Mouse (Mus musculus): ENCODE measurements around the gene Syne2. TPM values are rescaled to one million over a fixed set of nuclear protein-coding genes. Genes with fewer than 3 reads are reported as not detected.

Gene Syne2
- total RNA-seq, 2 experiments from 2014 or later, result 33.4 to 40.0 TPM

GRCm38 (mm10) chr12:76085956-76086905 lies 268.3 kb downstream of the Syne2 start:
- no peak for DNase-seq
- intact Hi-C loops (cut with DNase I), result no loop called here

- DNase-seq, result no peak
- intact Hi-C loops (cut with DNase I), result no loop called here
Measured at GRCm38 (mm10) chr12:76087025-76087424, 269.1 kb downstream of the Syne2 start.

GRCm38 (mm10) chr12:76092789-76093466 lies 275.0 kb downstream of the Syne2 start:
- no peak for DNase-seq
- intact Hi-C loops (cut with DNase I), result no loop called here

- intact Hi-C loops (cut with DNase I), result no loop called here
- no peak for DNase-seq
Measured at GRCm38 (mm10) chr12:76093613-76094588, 276.0 kb downstream of the Syne2 start.

- intact Hi-C loops (cut with DNase I), result no loop called here
Measured at GRCm38 (mm10) chr12:76095117-76096035, 277.4 kb downstream of the Syne2 start.

GRCm38 (mm10) chr12:76102621-76103020 lies 284.7 kb downstream of the Syne2 start:
- DNase-seq, result no peak
- intact Hi-C loops (cut with DNase I), result no loop called here

More at GRCm38 (mm10) chr12:76095117-76096035, 277.4 kb downstream of the Syne2 start:
- DNase-seq, result no peak

- intact Hi-C loops (cut with DNase I), result no loop called here
Measured at GRCm38 (mm10) chr12:76104596-76105351, 286.8 kb downstream of the Syne2 start.

GRCm38 (mm10) chr12:76109646-76110405 lies 291.9 kb downstream of the Syne2 start:
- intact Hi-C loops (cut with DNase I), result no loop called here
- DNase-seq, result no peak

More at GRCm38 (mm10) chr12:76104596-76105351, 286.8 kb downstream of the Syne2 start:
- peak; percentile 59 to 70 for DNase-seq

GRCm38 (mm10) chr12:76111046-76111445 lies 293.1 kb downstream of the Syne2 start:
- intact Hi-C loops (cut with DNase I), result no loop called here
- DNase-seq, result no peak

- no peak for DNase-seq
- intact Hi-C loops (cut with DNase I), result no loop called here
Measured at GRCm38 (mm10) chr12:76116577-76116976, 298.6 kb downstream of the Syne2 start.

- peak in 1 of 2 experiments; percentile 17 for DNase-seq
Measured at GRCm38 (mm10) chr12:76117632-76118153, 299.8 kb downstream of the Syne2 start.

GRCm38 (mm10) chr12:76123223-76123622 lies 305.3 kb downstream of the Syne2 start:
- intact Hi-C loops (cut with DNase I), result no loop called here
- DNase-seq, result no peak

More at GRCm38 (mm10) chr12:76117632-76118153, 299.8 kb downstream of the Syne2 start:
- intact Hi-C loops (cut with DNase I), result no loop called here

- intact Hi-C loops (cut with DNase I), result no loop called here
- no peak for DNase-seq
Measured at GRCm38 (mm10) chr12:76128306-76128705, 310.4 kb downstream of the Syne2 start.

GRCm38 (mm10) chr12:76128831-76129230 lies 310.9 kb downstream of the Syne2 start:
- intact Hi-C loops (cut with DNase I), result no loop called here
- peak in 1 of 2 experiments; percentile 27 for DNase-seq

- intact Hi-C loops (cut with DNase I), result no loop called here
- peak in 1 of 2 experiments; percentile 19 for DNase-seq
Measured at GRCm38 (mm10) chr12:76130281-76130680, 312.3 kb downstream of the Syne2 start.

GRCm38 (mm10) chr12:76130891-76131290 lies 313.0 kb downstream of the Syne2 start:
- intact Hi-C loops (cut with DNase I), result no loop called here
- DNase-seq, result no peak

GRCm38 (mm10) chr12:76132591-76132990 lies 314.7 kb downstream of the Syne2 start:
- no peak for DNase-seq
- intact Hi-C loops (cut with DNase I), result no loop called here

Data from heart, postnatal 36 days (tissue).